In the genomic region with DNA sequence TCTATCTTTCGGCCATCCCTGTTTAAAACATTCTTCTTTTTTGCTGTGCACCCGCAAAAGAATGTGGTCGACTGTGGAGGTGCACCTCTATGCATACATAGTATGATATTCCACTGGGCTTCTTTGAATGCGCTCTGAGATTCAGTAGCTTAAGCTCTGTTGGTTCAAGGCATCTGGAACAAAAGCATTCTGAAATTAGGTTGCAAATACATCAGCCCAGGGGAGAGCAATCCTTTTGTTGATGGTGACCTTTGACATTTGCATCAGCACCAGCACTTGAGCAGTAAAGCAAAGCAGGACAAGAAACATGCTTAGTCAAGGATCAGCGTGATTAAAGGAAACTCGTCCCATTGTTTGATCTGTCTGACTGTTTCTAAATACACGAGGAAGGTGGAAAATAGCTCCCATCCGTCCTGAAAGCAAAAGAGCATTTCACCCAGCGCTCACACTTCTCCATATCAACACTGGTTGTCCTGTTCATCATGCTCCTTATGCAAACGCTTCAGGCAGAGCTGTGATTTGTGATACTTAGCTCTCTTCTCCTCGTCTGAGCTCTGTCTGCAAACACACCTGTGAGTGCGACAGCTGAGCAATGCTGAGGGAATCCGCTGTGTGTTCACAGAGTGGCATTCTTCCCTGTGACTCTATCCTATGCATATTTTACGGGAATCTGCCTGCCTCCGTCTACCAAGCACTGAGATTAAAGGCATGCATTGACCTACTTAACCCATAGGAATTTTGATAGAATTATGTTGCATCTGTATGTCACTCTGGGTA, we compare ENCODE assay signal across 16 mouse cellular contexts.
A peak's percentile ranks its signal among the peaks of the same experiment; 100 is the strongest.
DNase-seq lines count a peak whose midpoint lies in the region; ATAC-seq and TF ChIP-seq lines count a peak whose summit lies in the region.
"Had no signal": no experiment of that assay in that cellular context is flagged by ENCODE, and none has a peak within 500 bp of the region (broad histone marks: within the 10 kb centered on the region; RNA-seq: fewer than 3 reads in every experiment).

No protein-coding gene starts in this region.

- intact Hi-C loops in left cerebral cortex, postnatal 10 days (cut with DNase I): no loop called here
- intact Hi-C loops in left cerebral cortex, postnatal 36 days (cut with DNase I): no loop called here

- H3K27me3 ChIP-seq in hindbrain, embryonic 11.5 days (ENCODE audit: control insufficient read depth, insufficient read depth, low read length): no peaks in the 10 kb centered on the region
- H3K27me3 ChIP-seq in midbrain, embryonic 13.5 days: no peaks in the 10 kb centered on the region
- H3K27me3 ChIP-seq: intestine, embryonic 15.5 days; limb, embryonic 15.5 days; lung, embryonic 15.5 days; stomach, embryonic 15.5 days had no signal

- H3K9ac ChIP-seq in ES-E14 (ENCODE audit: insufficient read depth, low read depth, low read length, poor library complexity, severe bottlenecking): no peak overlapping the region
- no peak overlapping the region for H3K9ac ChIP-seq in hindbrain, embryonic 11.5 days (ENCODE audit: low read depth, low read length)
- H3K9ac ChIP-seq in midbrain, embryonic 13.5 days (replicated peaks): 0 out of 2 replicates have a peak overlapping the region, but pooled peaks have one; percentile 14
- H3K9ac ChIP-seq: intestine, embryonic 15.5 days; limb, embryonic 15.5 days; lung, embryonic 15.5 days; stomach, embryonic 15.5 days had no signal

- no peaks in the 10 kb centered on the region for H3K9me3 ChIP-seq in ES-E14 (ENCODE audit: control insufficient read depth, insufficient read depth, low read depth, low read length)
- no peaks in the 10 kb centered on the region for H3K9me3 ChIP-seq in hindbrain, embryonic 11.5 days (ENCODE audit: control insufficient read depth, low read length)
- H3K9me3 ChIP-seq in midbrain, embryonic 13.5 days: no peaks in the 10 kb centered on the region
- H3K9me3 ChIP-seq: intestine, embryonic 15.5 days; limb, embryonic 15.5 days; lung, embryonic 15.5 days; stomach, embryonic 15.5 days had no signal

- 24% methylated on average over 15 of the region's 15 CpGs for WGBS in hindbrain, embryonic 11.5 days
- WGBS in midbrain, embryonic 13.5 days: 7% methylated on average over 15 of the region's 15 CpGs

- H3K36me3 ChIP-seq in ES-E14 (ENCODE audit: control insufficient read depth, insufficient read depth, low read length, poor library complexity, severe bottlenecking): no peaks in the 10 kb centered on the region
- no peaks in the 10 kb centered on the region for H3K36me3 ChIP-seq in hindbrain, embryonic 11.5 days (ENCODE audit: control insufficient read depth, insufficient read depth, low read length)
- H3K36me3 ChIP-seq in midbrain, embryonic 13.5 days: no peaks in the 10 kb centered on the region
- H3K36me3 ChIP-seq: intestine, embryonic 15.5 days; limb, embryonic 15.5 days; lung, embryonic 15.5 days; stomach, embryonic 15.5 days had no signal

- in situ Hi-C loops in ES-E14 (cut with MboI; ENCODE audit: low sequenced_read_pairs in 2 of 2, unreplicated experiment in 2 of 2): no loop called here

- no peak overlapping the region for H3K4me2 ChIP-seq in hindbrain, embryonic 11.5 days (replicated peaks; ENCODE audit: low read depth, low read length)
- peak overlapping the region; percentile 36 for H3K4me2 ChIP-seq in midbrain, embryonic 13.5 days (replicated peaks)
- H3K4me2 ChIP-seq: intestine, embryonic 15.5 days; limb, embryonic 15.5 days; lung, embryonic 15.5 days; stomach, embryonic 15.5 days had no signal

- H3K4me3 ChIP-seq in ES-E14 (ENCODE audit: insufficient read depth in 1 of 2, low read depth in 1 of 2, low read length in 2 of 2, poor library complexity in 1 of 2, severe bottlenecking in 1 of 2): no peak overlapping the region
- no peak overlapping the region for H3K4me3 ChIP-seq in hindbrain, embryonic 11.5 days (ENCODE audit: low read depth, low read length)
- no peak overlapping the region for H3K4me3 ChIP-seq in midbrain, embryonic 13.5 days (replicated peaks)
- H3K4me3 ChIP-seq: erythroblast, embryonic 14.5 days; intestine, embryonic 15.5 days; limb, embryonic 15.5 days; lung, embryonic 15.5 days; stomach, embryonic 15.5 days had no signal

- H3K4me1 ChIP-seq in ES-E14 (ENCODE audit: control insufficient read depth in 2 of 2, insufficient read depth in 2 of 2, low read length in 2 of 2, poor library complexity in 1 of 2): no peaks in the 10 kb centered on the region
- H3K4me1 ChIP-seq in hindbrain, embryonic 11.5 days (replicated peaks; ENCODE audit: control insufficient read depth, insufficient read depth, low read length): no peaks in the 10 kb centered on the region; the same call in 1 of the 2 replicates
- peaks cover 26% of the 10 kb centered on the region for H3K4me1 ChIP-seq in midbrain, embryonic 13.5 days (replicated peaks)
- H3K4me1 ChIP-seq: intestine, embryonic 15.5 days; limb, embryonic 15.5 days; stomach, embryonic 15.5 days had no signal

- no peak overlapping the region for H3K27ac ChIP-seq in ES-E14 (ENCODE audit: insufficient read depth, low read depth, low read length, poor library complexity, severe bottlenecking)
- 0 out of 2 replicates have a peak overlapping the region, but pooled peaks have one; percentile 53 for H3K27ac ChIP-seq in hindbrain, embryonic 11.5 days (ENCODE audit: low read depth, low read length)
- H3K27ac ChIP-seq in midbrain, embryonic 13.5 days: peak overlapping the region; percentile 63; the same call in 1 of the 2 replicates
- H3K27ac ChIP-seq: intestine, embryonic 15.5 days; limb, embryonic 15.5 days; lung, embryonic 15.5 days; stomach, embryonic 15.5 days had no signal

- DNase-seq in ES-E14 (ENCODE audit: low read depth, low spot score): peak; percentile 7
- peak; percentile 40 for DNase-seq in embryo, embryonic 9.5 days (ENCODE audit: extremely low spot score)
- DNase-seq in hindbrain, embryonic 11.5 days (ENCODE audit: low spot score): peak; percentile 48
- DNase-seq in frontal cortex, postnatal 10 days (ENCODE audit: low spot score in 2 of 2): no peak
- DNase-seq in left cerebral cortex, postnatal 10 days (ENCODE audit: extremely low spot score in 1 of 2, low spot score in 2 of 2): no peak
- no peak for DNase-seq in left cerebral cortex, postnatal 36 days (ENCODE audit: low spot score in 2 of 2)
- DNase-seq in cerebellum, adult 8-10 months: no peak
- DNase-seq: cerebellum, postnatal 36 days; gastrocnemius, postnatal 25 days; kidney, postnatal 14 days had no signal

- peak; percentile 78 for ATAC-seq in hindbrain, embryonic 11.5 days (ENCODE audit: low FRiP score)
- ATAC-seq in midbrain, embryonic 13.5 days: peak; percentile 73
- ATAC-seq: intestine, embryonic 15.5 days had no signal

TF ChIP-seq in ES-E14, 5 proteins besides CTCF, POLR2A, EP300 and RAD21:
- no peak for TF ChIP-seq ZNF384 (IDR thresholded peaks at IDR 0.05; ENCODE audit: low read depth, low read length)
- TF ChIP-seq HCFC1 (IDR thresholded peaks at IDR 0.05; ENCODE audit: borderline replicate concordance, insufficient read depth, low read length): no peak
- TF ChIP-seq CHD2 (IDR thresholded peaks at IDR 0.05; ENCODE audit: low read depth, low read length): no peak
- no peak for TF ChIP-seq MAFK (IDR thresholded peaks at IDR 0.05; ENCODE audit: insufficient read depth, low read depth, low read length)
- TF ChIP-seq ZC3H11A (IDR thresholded peaks at IDR 0.05; ENCODE audit: borderline replicate concordance, low read depth, low read length): no peak

Comparison
In these comparisons a context has a peak if more than half of its experiments do, and no peak if none do; other contexts are left out.
1. DNase-seq: peak in ES-E14 (single experiment), embryo, embryonic 9.5 days (single experiment) and hindbrain, embryonic 11.5 days (single experiment); none in frontal cortex, postnatal 10 days (0 of 2), left cerebral cortex, postnatal 10 days (0 of 2), left cerebral cortex, postnatal 36 days (0 of 2) and cerebellum, adult 8-10 months (single experiment).